Mouse (Mus musculus) testis, adult 2 months (tissue): ENCODE results near the gene Mpg.

Experiments used
- CTCF ChIP-seq: fragments of 200-500 bp; IDR thresholded peaks from 2 replicates; pipeline ENCODE4 v1.5.1; 2012; ENCODE audit warnings: low read depth, mild to moderate bottlenecking, inconsistent platforms, low read length, moderate library complexity; ENCODE audit not compliant: control insufficient read depth, insufficient read depth, insufficient replicate concordance
- POLR2A ChIP-seq: fragments of 200-500 bp; IDR thresholded peaks from 2 replicates; pipeline ENCODE4 v1.6.1; 2012; ENCODE audit warnings: low read depth, mild to moderate bottlenecking, inconsistent platforms, low read length, moderate library complexity; ENCODE audit not compliant: control insufficient read depth

DNA sequence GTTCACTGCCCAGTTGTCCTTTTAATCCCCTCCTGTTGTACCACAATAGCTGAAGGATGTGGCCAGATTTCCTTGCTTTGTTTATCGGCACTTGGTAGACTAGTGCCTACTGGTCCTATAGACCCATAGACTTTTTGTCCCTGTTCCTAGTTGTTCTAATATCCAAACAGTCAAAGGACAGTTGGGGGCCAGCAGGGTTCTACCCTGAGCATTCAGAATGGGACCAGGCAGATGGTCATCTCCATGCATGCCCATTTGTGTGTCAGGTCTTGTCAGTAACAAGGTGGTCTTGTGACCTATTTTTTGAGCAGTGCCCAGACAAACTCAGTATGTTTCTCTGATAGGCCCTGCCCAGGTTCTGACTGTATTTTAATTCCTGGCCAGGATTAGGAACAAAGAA, 736 bp downstream of the Mpg start:
- TF ChIP-seq CTCF (no peak), POLR2A (no peak)
